Mouse (Mus musculus) hematopoietic stem cell, adult 5-6 weeks (primary cell): Measurements from ENCODE around the gene Prkag2. TPM values are rescaled to one million over a fixed set of nuclear protein-coding genes. Genes with fewer than 3 reads are reported as not detected.

Experiments
- ATAC-seq, 2 experiments: fragments of 125-278 bp in 1 of 2; replicated peaks in 1 of 2; 2 replicates each; pipeline ENCODE4 v1.8.0; 2016 to 2017; ENCODE audit warnings: inconsistent platforms in 2 of 2, mild to moderate bottlenecking in 2 of 2, moderate number of reproducible peaks in 2 of 2, low read depth in 1 of 2, moderate TSS enrichment in 1 of 2; ENCODE audit not compliant: low FRiP score in 2 of 2, poor library complexity in 2 of 2, severe bottlenecking in 2 of 2, insufficient read depth in 1 of 2, low TSS enrichment in 1 of 2
- total RNA-seq: library from RNA; stranded (forward); fragments of 172-1452, 232-1000 nt; gene quantifications from 2 replicates; pipeline ENCODE4 v1.2.3, GENCODE M21; 2017

Prkag2 gene
- total RNA-seq, 1 experiment from 2014 or later = 75.0 TPM

DNA sequence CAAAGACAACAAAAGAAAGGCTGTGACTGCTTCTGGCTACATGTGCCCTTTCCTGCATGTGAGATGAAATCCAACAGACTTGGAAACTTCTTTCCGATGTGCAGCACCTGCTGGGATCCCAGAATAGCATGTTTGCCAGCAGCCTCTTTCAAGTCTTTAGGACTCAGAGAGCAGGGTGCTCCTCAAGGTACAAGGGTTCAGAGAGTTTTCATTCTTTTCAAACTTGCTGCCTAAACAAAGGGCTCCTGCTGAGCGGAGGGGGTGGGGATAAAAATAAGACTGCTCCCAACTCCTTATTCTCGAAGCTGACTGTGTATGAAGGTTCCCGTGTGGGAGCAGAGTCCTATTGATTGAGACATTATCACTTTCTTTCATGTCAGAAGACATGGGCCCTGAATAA, 283.3 kb downstream of the Prkag2 start:
- no peak for ATAC-seq

- ATAC-seq = peak; percentile 88 to 89
Measured at GRCm38 (mm10) chr5:24813946-24814345, 286.5 kb downstream of the Prkag2 start.

DNA sequence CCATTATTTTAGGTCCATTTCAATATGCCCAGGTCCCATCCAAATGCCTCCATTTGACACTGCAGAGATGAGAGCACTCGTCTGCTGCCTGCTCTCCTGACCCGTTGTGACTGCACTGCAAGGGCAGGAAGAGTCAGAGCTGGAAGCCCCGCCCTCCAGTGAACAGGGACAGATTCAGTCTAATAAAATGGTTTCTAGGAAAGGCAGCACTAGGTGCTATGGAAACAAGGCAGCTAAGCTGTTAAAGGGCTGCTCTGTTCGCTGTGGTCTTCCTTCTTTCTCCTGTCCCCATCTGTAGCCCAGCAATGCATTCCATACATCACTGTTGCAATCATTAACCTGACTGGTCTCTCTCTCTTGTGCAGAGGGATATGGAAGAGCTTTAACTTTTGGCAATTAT, 287.4 kb downstream of the Prkag2 start:
- ATAC-seq = no peak

Other genes starting within 250 kb of the Prkag2 start
- gene Galntl5, start 80.8 kb upstream of the Prkag2 start, total RNA-seq = not detected in 2 replicates
- 28.8 and 33.5 TPM in 2 replicates for gene Galnt11, start 121.3 kb upstream of the Prkag2 start, total RNA-seq
- gene E130116L18Rik, start 122.5 kb upstream of the Prkag2 start, total RNA-seq = not detected in 2 replicates